Mouse (Mus musculus) cerebellum, adult 8-10 months (tissue): ENCODE results near the gene Plekho1.
A peak's percentile ranks its signal among the peaks of the same experiment; 100 is the strongest.

ENCODE experiments used
- DNase-seq: peaks from one replicate; pipeline ENCODE4 v3.0.0; 2022

The Plekho1 gene

GRCm38 (mm10) chr3:96001560-96001959 is 5.8 kb upstream of the Plekho1 start:
- DNase-seq = no peak

- DNase-seq = no peak
These were observed 5.2 kb upstream of the Plekho1 start for GRCm38 (mm10) chr3:96000921-96001501.

GRCm38 (mm10) chr3:96000080-96000632 is 4.4 kb upstream of the Plekho1 start:
- no peak for DNase-seq

- DNase-seq = no peak
These were observed 3.7 kb upstream of the Plekho1 start for GRCm38 (mm10) chr3:95999308-96000079.

- DNase-seq = peak; percentile 54
These were observed 1.5 kb upstream of the Plekho1 start for GRCm38 (mm10) chr3:95997203-95997721.

GRCm38 (mm10) chr3:95996451-95997073 is 761 bp upstream of the Plekho1 start:
- no peak for DNase-seq

- peak; percentile 65 for DNase-seq
These were observed 613 bp downstream of the Plekho1 start for GRCm38 (mm10) chr3:95994975-95995801.

GRCm38 (mm10) chr3:95994381-95994846 is 1.4 kb downstream of the Plekho1 start:
- DNase-seq = no peak

GRCm38 (mm10) chr3:95993881-95994280 is 1.9 kb downstream of the Plekho1 start:
- peak; percentile 75 for DNase-seq

GRCm38 (mm10) chr3:95992990-95993603 is 2.7 kb downstream of the Plekho1 start:
- DNase-seq = no peak

- no peak for DNase-seq
These were observed 5.3 kb downstream of the Plekho1 start for GRCm38 (mm10) chr3:95990413-95990941.

- DNase-seq = peak; percentile 65
These were observed 6.8 kb downstream of the Plekho1 start for GRCm38 (mm10) chr3:95988969-95989368.

- DNase-seq = no peak
These were observed 7.7 kb downstream of the Plekho1 start for GRCm38 (mm10) chr3:95988138-95988537.

- no peak for DNase-seq
These were observed 8.3 kb downstream of the Plekho1 start for GRCm38 (mm10) chr3:95987386-95988110.

- no peak for DNase-seq
These were observed 8.8 kb downstream of the Plekho1 start for GRCm38 (mm10) chr3:95986984-95987383.

GRCm38 (mm10) chr3:95986001-95986622 is 9.7 kb downstream of the Plekho1 start:
- no peak for DNase-seq

- DNase-seq = peak; percentile 64
These were observed 10.4 kb downstream of the Plekho1 start for GRCm38 (mm10) chr3:95985209-95986000.

GRCm38 (mm10) chr3:95982129-95982528 is 13.7 kb downstream of the Plekho1 start:
- no peak for DNase-seq

GRCm38 (mm10) chr3:95980276-95980970 is 15.4 kb downstream of the Plekho1 start:
- no peak for DNase-seq
